Mouse (Mus musculus) stomach, postnatal 0 days (tissue): ENCODE data around the gene Isg15.

Experiments
- CTCF ChIP-seq: IDR thresholded peaks from 2 replicates; pipeline ENCODE4 v1.5.1; 2016; ENCODE audit warnings: antibody characterized with exemption, low read depth, mild to moderate bottlenecking, moderate library complexity
- EP300 ChIP-seq: optimal IDR thresholded peaks from 2 replicates; pipeline ENCODE3; 2016; ENCODE audit warnings: antibody characterized with exemption

DNA sequence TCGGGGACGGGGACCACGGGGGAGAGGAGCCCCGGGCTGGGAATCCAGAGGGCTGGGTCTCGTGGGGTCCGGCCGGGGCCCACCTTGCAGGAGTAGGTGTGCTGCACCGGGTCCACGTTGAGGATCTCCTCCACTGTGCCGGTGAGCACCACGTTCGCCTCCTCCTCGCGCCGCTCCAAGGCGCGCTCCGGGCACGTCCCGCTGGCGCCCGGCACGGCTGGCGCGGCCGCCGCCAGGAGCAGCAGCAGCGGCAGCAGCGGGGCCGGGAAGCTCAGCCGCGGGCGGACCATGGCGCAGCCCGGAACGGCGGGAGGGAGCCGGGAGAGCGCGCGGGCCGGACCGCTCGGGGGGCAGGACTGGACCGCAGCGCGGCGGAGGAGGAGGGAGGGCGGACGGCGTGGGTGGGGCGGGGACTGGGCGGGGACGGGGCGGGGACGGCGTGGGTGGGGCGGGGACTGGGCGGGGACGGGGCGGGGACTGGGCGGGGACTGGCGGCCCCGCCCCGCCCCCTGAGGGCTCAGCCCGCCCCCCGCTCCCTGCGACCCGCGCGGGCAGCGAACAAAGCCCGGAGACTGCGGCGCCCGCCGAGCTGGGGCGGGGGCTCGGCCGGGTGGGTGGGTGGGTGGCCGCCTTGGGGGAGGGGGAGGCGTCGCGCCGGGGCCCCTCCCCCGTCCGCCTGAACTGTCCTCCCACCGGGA is 3.3 kb downstream of the Isg15 start, which contains the start of gene Agrn:
- TF ChIP-seq CTCF (no peak), EP300 (no peak)
